Mouse (Mus musculus): ENCODE results near the gene Tsr3. TPM values are rescaled to one million over a fixed set of nuclear protein-coding genes. Genes with fewer than 3 reads are reported as not detected.

Tsr3 gene
- polyA plus RNA-seq, 1 experiment from 2014 or later = 74.6 TPM

GRCm38 (mm10) chr17:25252643-25253042 lies 12.7 kb downstream of the Tsr3 start:
- H3K36me3 ChIP-seq = no peaks in the 10 kb centered on the region
- WGBS = 22% methylated on average over 3 of the region's 3 CpGs
- H3K27ac ChIP-seq (replicated peaks) = peak overlapping the region; percentile 55; the same call in 1 of the 2 replicates
- peak; percentile 70 for DNase-seq (ENCODE audit: low spot score)
- peaks cover 52% of the 10 kb centered on the region for H3K4me1 ChIP-seq
- peak overlapping the region; percentile 23; the same call in 1 of the 2 replicates for H3K4me3 ChIP-seq
- peaks cover 46% of the 10 kb centered on the region for H3K27me3 ChIP-seq (ENCODE audit: low read depth, poor library complexity, severe bottlenecking)
- H3K9me3 ChIP-seq (replicated peaks) = no peaks in the 10 kb centered on the region

- peak; percentile 52 for DNase-seq (ENCODE audit: low spot score)
- 20% methylated on average over 10 of the region's 10 CpGs for WGBS
- peaks cover 46% of the 10 kb centered on the region for H3K27me3 ChIP-seq (ENCODE audit: low read depth, poor library complexity, severe bottlenecking)
- peak overlapping the region; percentile 55 for H3K27ac ChIP-seq (replicated peaks)
- peaks cover 5% of the 10 kb centered on the region for H3K36me3 ChIP-seq
- H3K4me1 ChIP-seq = peaks cover 59% of the 10 kb centered on the region
- H3K4me3 ChIP-seq = peak overlapping the region; percentile 24; the same call in 1 of the 2 replicates
- no peaks in the 10 kb centered on the region for H3K9me3 ChIP-seq (replicated peaks)
Observed at GRCm38 (mm10) chr17:25253760-25254159, 13.8 kb downstream of the Tsr3 start.

- peaks cover 62% of the 10 kb centered on the region for H3K4me1 ChIP-seq
- 74% methylated on average over 2 of the region's 2 CpGs for WGBS
Observed at GRCm38 (mm10) chr17:25255110-25255509, 15.1 kb downstream of the Tsr3 start.

GRCm38 (mm10) chr17:25256140-25256754 lies 16.3 kb downstream of the Tsr3 start, which contains the start of gene Baiap3:
Gene Baiap3, minus strand, starts transcription at chr17:25256364.
- Histone ChIP-seq H3K27me3 (ENCODE audit: low read depth, poor library complexity, severe bottlenecking) (peaks cover 46% of the 10 kb centered on the region), H3K9me3 (replicated peaks) (no peaks in the 10 kb centered on the region), H3K4me3 (peak within 1 kb of the TSS; percentile 53), H3K4me1 (peaks cover 62% of the 10 kb centered on the region), H3K27ac (replicated peaks) (peak within 1 kb of the TSS; percentile 50; the same call in 1 of the 2 replicates), H3K36me3 (peaks cover 26% of the 10 kb centered on the region)
- WGBS = 4% methylated on average over 33 of the region's 35 CpGs
- peak; percentile 58 for DNase-seq (ENCODE audit: low spot score)

More at GRCm38 (mm10) chr17:25255110-25255509, 15.1 kb downstream of the Tsr3 start:
- peaks cover 46% of the 10 kb centered on the region for H3K27me3 ChIP-seq (ENCODE audit: low read depth, poor library complexity, severe bottlenecking)
- H3K9me3 ChIP-seq (replicated peaks) = no peaks in the 10 kb centered on the region
- H3K36me3 ChIP-seq = peaks cover 19% of the 10 kb centered on the region
- no peak for DNase-seq (ENCODE audit: low spot score)
- no peak overlapping the region for H3K27ac ChIP-seq (replicated peaks)
- H3K4me3 ChIP-seq = 0 out of 2 replicates have a peak overlapping the region, but pooled peaks have one; percentile 53

- WGBS = 57% methylated on average over 6 of the region's 6 CpGs
- H3K36me3 ChIP-seq = peaks cover 32% of the 10 kb centered on the region
- no peaks in the 10 kb centered on the region for H3K9me3 ChIP-seq (replicated peaks)
- no peak for DNase-seq (ENCODE audit: low spot score)
- H3K27me3 ChIP-seq (ENCODE audit: low read depth, poor library complexity, severe bottlenecking) = peaks cover 43% of the 10 kb centered on the region
- H3K4me1 ChIP-seq = peaks cover 51% of the 10 kb centered on the region
- H3K27ac ChIP-seq (replicated peaks) = no peak overlapping the region
- no peak overlapping the region for H3K4me3 ChIP-seq
Observed at GRCm38 (mm10) chr17:25257804-25258261, 17.9 kb downstream of the Tsr3 start.

GRCm38 (mm10) chr17:25264453-25264852 lies 24.5 kb downstream of the Tsr3 start:
- H3K36me3 ChIP-seq = peaks cover 86% of the 10 kb centered on the region
- WGBS = 82% methylated on average over 3 of the region's 3 CpGs
- no peak overlapping the region for H3K27ac ChIP-seq (replicated peaks)
- no peak for DNase-seq (ENCODE audit: low spot score)
- H3K9me3 ChIP-seq (replicated peaks) = no peaks in the 10 kb centered on the region
- peaks cover 6% of the 10 kb centered on the region for H3K4me1 ChIP-seq
- no peaks in the 10 kb centered on the region for H3K27me3 ChIP-seq (ENCODE audit: low read depth, poor library complexity, severe bottlenecking)
- H3K4me3 ChIP-seq = no peak overlapping the region

GRCm38 (mm10) chr17:25270795-25271335 lies 30.9 kb downstream of the Tsr3 start:
- Histone ChIP-seq H3K27ac (replicated peaks) (no peak overlapping the region), H3K4me3 (peak overlapping the region; percentile 99)
- WGBS = 87% methylated on average over 2 of the region's 2 CpGs

GRCm38 (mm10) chr17:25272326-25272725 lies 32.4 kb downstream of the Tsr3 start:
- no peak for DNase-seq (ENCODE audit: low spot score)
- Histone ChIP-seq H3K4me3 (peak overlapping the region; percentile 99), H3K4me1 (peaks cover 41% of the 10 kb centered on the region), H3K9me3 (replicated peaks) (no peaks in the 10 kb centered on the region), H3K36me3 (peaks cover 47% of the 10 kb centered on the region), H3K27ac (replicated peaks) (peak overlapping the region; percentile 99), H3K27me3 (ENCODE audit: low read depth, poor library complexity, severe bottlenecking) (no peaks in the 10 kb centered on the region)
- 1% methylated on average over 10 of the region's 10 CpGs for WGBS

More at GRCm38 (mm10) chr17:25270795-25271335, 30.9 kb downstream of the Tsr3 start:
- Histone ChIP-seq H3K4me1 (peaks cover 41% of the 10 kb centered on the region), H3K36me3 (peaks cover 62% of the 10 kb centered on the region), H3K27me3 (ENCODE audit: low read depth, poor library complexity, severe bottlenecking) (no peaks in the 10 kb centered on the region), H3K9me3 (replicated peaks) (no peaks in the 10 kb centered on the region)
- DNase-seq (ENCODE audit: low spot score) = no peak

- DNase-seq (ENCODE audit: low spot score) = peak; percentile 92
- Histone ChIP-seq H3K9me3 (replicated peaks) (no peaks in the 10 kb centered on the region), H3K27me3 (ENCODE audit: low read depth, poor library complexity, severe bottlenecking) (no peaks in the 10 kb centered on the region), H3K27ac (replicated peaks) (peak overlapping the region; percentile 99), H3K36me3 (peaks cover 39% of the 10 kb centered on the region), H3K4me1 (peaks cover 41% of the 10 kb centered on the region), H3K4me3 (peak overlapping the region; percentile 99)
- under 1% methylated on average over 92 of the region's 92 CpGs for WGBS
Observed at GRCm38 (mm10) chr17:25272951-25273705, 33.2 kb downstream of the Tsr3 start.

- peak; percentile 95 for DNase-seq (ENCODE audit: low spot score)
- Histone ChIP-seq H3K4me3 (peak overlapping the region; percentile 99), H3K27me3 (ENCODE audit: low read depth, poor library complexity, severe bottlenecking) (no peaks in the 10 kb centered on the region), H3K9me3 (replicated peaks) (no peaks in the 10 kb centered on the region), H3K4me1 (peaks cover 41% of the 10 kb centered on the region), H3K36me3 (peaks cover 31% of the 10 kb centered on the region), H3K27ac (replicated peaks) (peak overlapping the region; percentile 99)
- under 1% methylated on average over 44 of the region's 45 CpGs for WGBS
Observed at GRCm38 (mm10) chr17:25273706-25274501, 33.9 kb downstream of the Tsr3 start.

- H3K27me3 ChIP-seq (ENCODE audit: low read depth, poor library complexity, severe bottlenecking) = no peaks in the 10 kb centered on the region
- DNase-seq (ENCODE audit: low spot score) = no peak
- peak within 1 kb of the TSS; percentile 99 for H3K27ac ChIP-seq (replicated peaks)
- H3K36me3 ChIP-seq = peaks cover 23% of the 10 kb centered on the region
- 85% methylated on average over 9 of the region's 9 CpGs for WGBS
- peak within 1 kb of the TSS; percentile 99 for H3K4me3 ChIP-seq
- H3K9me3 ChIP-seq (replicated peaks) = no peaks in the 10 kb centered on the region
- H3K4me1 ChIP-seq = peaks cover 32% of the 10 kb centered on the region
Observed at GRCm38 (mm10) chr17:25274571-25275346, 34.8 kb downstream of the Tsr3 start, which contains the start of gene Ube2i. Gene Ube2i, minus strand, starts transcription at chr17:25274622.
